Mouse (Mus musculus) retina, embryonic 14.5 days (tissue): ENCODE measurements around the gene Tubb2b.
A peak's percentile ranks its signal among the peaks of the same experiment; 100 is the strongest.
"Not testable (repeated sequence)": the region's sequence is repeated elsewhere in the genome, so short reads cannot be mapped to it uniquely, and the experiment has no call there.

ENCODE experiments used
- DNase-seq: peaks from one replicate; pipeline ENCODE4 v3.0.0-alpha.2; 2015; ENCODE audit warnings: low spot score

Gene Tubb2b

GRCm38 (mm10) chr13:34106999-34107398 lies 23.3 kb downstream of the Tubb2b start:
- DNase-seq = no peak

GRCm38 (mm10) chr13:34106256-34106655 lies 24.0 kb downstream of the Tubb2b start:
- no peak for DNase-seq

GRCm38 (mm10) chr13:34105364-34105763 lies 24.9 kb downstream of the Tubb2b start:
- DNase-seq = no peak

GRCm38 (mm10) chr13:34101908-34102307 lies 28.4 kb downstream of the Tubb2b start:
- DNase-seq = no peak

DNA sequence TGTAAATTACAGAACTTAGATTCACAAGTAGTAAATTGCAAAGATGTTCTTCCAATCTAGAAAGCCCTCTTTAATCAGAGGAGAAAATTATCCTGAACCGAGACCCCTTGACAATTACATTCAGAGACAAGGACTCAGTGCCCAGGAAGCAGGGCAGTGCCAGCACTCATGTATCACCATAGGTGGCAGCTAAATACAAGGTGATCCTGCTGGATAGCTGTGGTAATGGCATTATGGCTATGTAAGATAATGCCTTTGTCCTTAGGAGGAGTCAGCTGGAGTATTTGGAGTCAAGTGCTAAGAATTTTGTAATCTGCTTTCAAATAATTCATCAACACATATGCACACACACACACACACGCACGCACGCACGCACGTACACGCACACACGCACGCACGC lies 29.0 kb downstream of the Tubb2b start:
- no peak for DNase-seq

DNA sequence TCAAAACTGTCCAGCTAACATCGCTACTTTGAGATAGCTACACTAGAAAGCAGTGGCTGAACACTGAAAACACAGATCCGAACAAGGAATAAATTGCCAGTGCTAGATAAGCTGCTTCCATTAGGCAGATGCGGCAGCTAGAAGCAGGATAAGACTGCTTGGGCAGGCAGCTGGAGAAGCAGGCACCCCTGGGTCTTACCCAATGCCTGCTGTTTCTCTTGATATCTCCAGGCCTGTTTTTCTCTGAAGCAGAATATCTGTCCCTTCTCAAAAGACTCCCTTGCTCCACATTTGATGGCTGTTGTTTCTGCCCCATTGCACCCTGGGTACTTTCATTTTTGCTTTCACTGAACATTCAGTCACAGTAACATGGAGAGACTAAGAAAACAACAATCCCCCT lies 29.5 kb downstream of the Tubb2b start:
- DNase-seq = no peak

GRCm38 (mm10) chr13:34097086-34097485 lies 33.2 kb downstream of the Tubb2b start:
- no peak for DNase-seq

- no peak for DNase-seq
These were observed 33.8 kb downstream of the Tubb2b start for GRCm38 (mm10) chr13:34096455-34096854.

DNA sequence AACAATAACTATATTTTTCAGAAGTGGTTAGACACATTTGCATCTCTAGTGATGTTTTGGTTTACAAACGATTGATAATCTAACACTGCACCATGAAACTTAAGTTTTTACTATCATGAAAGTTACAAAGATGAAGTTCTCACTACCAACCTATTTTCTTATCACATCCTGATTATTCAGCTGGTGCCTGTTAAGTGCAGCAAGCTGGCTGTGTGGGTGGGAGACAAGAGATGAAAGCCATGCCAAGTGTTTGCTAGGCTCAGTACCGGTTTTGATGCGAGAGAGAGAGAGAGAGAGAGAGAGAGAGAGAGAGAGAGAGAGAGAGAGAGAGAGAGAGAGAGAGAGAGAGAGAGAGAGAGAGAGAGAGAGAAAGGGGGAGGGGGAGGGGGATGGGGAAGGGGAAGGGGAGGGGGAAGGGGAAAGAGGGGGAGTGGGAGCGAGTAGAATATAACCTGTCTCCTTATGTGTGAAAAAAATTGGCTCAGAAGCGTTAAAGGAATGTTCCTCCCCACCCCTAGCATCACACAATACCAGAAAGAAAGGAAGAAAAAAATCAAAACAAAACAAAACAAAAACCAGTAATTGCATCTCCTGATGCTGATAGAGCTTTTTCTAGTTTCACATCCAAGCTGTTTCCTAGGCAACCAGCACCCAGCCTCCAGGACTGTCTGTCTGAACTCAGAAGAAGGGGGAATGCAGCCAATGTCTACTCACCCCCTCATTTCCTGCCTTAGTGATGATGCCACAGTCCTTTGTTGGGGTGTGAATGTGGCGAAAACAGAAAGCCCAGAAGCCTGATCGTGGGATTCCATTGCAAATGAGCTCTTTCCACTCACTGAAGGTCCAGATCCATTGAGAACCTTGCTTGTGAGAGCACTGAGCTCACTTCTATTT lies 34.5 kb downstream of the Tubb2b start:
- peak; percentile 32 for DNase-seq

- DNase-seq = no peak
These were observed 40.9 kb downstream of the Tubb2b start for GRCm38 (mm10) chr13:34089358-34089757.

DNA sequence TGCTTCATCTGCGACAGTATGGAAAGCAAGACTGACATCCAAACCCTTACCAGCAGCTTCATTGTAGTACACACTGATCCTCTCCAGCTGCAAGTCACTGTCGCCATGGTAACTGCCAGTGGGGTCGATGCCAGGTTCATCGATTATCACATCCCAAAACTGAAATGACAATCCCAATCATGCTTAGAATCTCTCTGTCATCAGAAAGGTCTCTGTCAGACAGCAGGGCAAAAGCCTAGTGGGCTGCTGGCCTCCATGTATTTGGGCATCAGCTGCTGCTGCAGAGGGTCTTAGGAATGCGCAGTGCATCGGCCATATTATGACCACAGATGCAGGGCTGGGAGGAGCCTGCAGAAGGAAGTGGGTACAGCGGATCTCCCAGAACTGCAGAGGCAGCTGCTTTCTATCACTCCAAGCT lies 41.4 kb downstream of the Tubb2b start:
- DNase-seq = peak; percentile 54

GRCm38 (mm10) chr13:34088201-34088649 lies 42.0 kb downstream of the Tubb2b start:
- not testable (repeated sequence) for DNase-seq

GRCm38 (mm10) chr13:34087052-34087812 lies 43.0 kb downstream of the Tubb2b start:
- DNase-seq = no peak

GRCm38 (mm10) chr13:34084026-34084750 lies 46.1 kb downstream of the Tubb2b start:
- no peak for DNase-seq

DNA sequence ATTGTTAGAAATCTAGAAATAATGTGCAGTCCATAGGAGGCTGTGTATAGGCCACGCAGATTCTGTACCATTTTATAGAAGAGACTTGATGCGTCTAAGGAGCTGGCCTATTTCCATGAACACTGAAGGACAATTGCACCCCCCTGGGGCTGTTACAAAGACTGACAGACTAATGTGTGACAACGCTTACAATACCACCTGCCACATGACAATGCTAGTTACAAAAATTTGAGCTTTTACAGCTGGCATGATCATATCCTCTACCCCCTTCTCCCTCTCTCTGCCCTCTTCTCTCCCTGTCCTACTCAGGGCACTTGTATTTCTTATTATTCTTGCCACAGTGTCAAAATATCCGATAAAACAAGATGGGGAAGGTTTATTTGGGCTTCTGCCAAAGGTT lies 48.3 kb downstream of the Tubb2b start:
- no peak for DNase-seq

- no peak for DNase-seq
These were observed 50.5 kb downstream of the Tubb2b start for GRCm38 (mm10) chr13:34079801-34080200.

- DNase-seq = no peak
These were observed 51.6 kb downstream of the Tubb2b start for GRCm38 (mm10) chr13:34078500-34079280.

- peak; percentile 88 for DNase-seq
These were observed 52.6 kb downstream of the Tubb2b start, which contains the start of gene Tubb2a for GRCm38 (mm10) chr13:34077492-34078271. Gene Tubb2a, minus strand, starts transcription at chr13:34078007.
